ENCODE assay signal across 15 mouse cellular contexts in genomic region chr11:104258991-104259390, GRCm38 (mm10). TPM values are rescaled to one million over a fixed set of nuclear protein-coding genes. Genes with fewer than 3 reads are reported as not detected.
A peak's percentile ranks its signal among the peaks of the same experiment; 100 is the strongest.
DNase-seq lines count a peak whose midpoint lies in the region; ATAC-seq and TF ChIP-seq lines count a peak whose summit lies in the region.
"Had no signal": no experiment of that assay in that cellular context is flagged by ENCODE, and none has a peak within 500 bp of the region (broad histone marks: within the 10 kb centered on the region; RNA-seq: fewer than 3 reads in every experiment).

No protein-coding gene starts in this region.

- peaks cover 13% of the 10 kb centered on the region for H3K27me3 ChIP-seq in CH12.LX (replicated peaks)
- no peaks in the 10 kb centered on the region for H3K27me3 ChIP-seq in ES-Bruce4 (ENCODE audit: control insufficient read depth, insufficient read depth, low read length, poor library complexity, severe bottlenecking)
- H3K27me3 ChIP-seq in midbrain, embryonic 11.5 days (ENCODE audit: control insufficient read depth, insufficient read depth, low read length) = no peaks in the 10 kb centered on the region
- H3K27me3 ChIP-seq: embryonic facial prominence, embryonic 15.5 days; forebrain, embryonic 13.5 days; stomach, embryonic 15.5 days had no signal

- H3K9ac ChIP-seq in CH12.LX (ENCODE audit: insufficient read depth, low read depth) (no peak overlapping the region), ES-Bruce4 (ENCODE audit: low read depth, poor library complexity, severe bottlenecking) (peak overlapping the region; percentile 8; the same call in 1 of the 2 replicates)
- no peak overlapping the region for H3K9ac ChIP-seq in midbrain, embryonic 11.5 days (ENCODE audit: low read length)
- H3K9ac ChIP-seq: embryonic facial prominence, embryonic 15.5 days; forebrain, embryonic 13.5 days; stomach, embryonic 15.5 days had no signal

- no peak overlapping the region for H3K4me3 ChIP-seq in CH12.LX (replicated peaks in 1 of 3; ENCODE audit: low read depth in 2 of 3, low read length in 2 of 3, poor library complexity in 1 of 3)
- H3K4me3 ChIP-seq in ES-Bruce4 (ENCODE audit: low read depth, low read length) = no peak overlapping the region
- H3K4me3 ChIP-seq in midbrain, embryonic 11.5 days (ENCODE audit: low read depth, low read length) = no peak overlapping the region
- H3K4me3 ChIP-seq: embryonic facial prominence, embryonic 15.5 days; forebrain, embryonic 13.5 days; stomach, embryonic 15.5 days had no signal

- no peak for TF ChIP-seq CTCF in CH12.LX (conservative IDR thresholded peaks at IDR 0.05 in 1 of 2, IDR thresholded peaks at IDR 0.05 in 1 of 2; ENCODE audit: low read depth in 2 of 2, low read length in 2 of 2)
- TF ChIP-seq CTCF in ES-Bruce4 (IDR thresholded peaks at IDR 0.05; ENCODE audit: low read depth, low read length) = no peak

- WGBS in midbrain, embryonic 11.5 days = 69% methylated on average over 4 of the region's 4 CpGs

- H3K4me2 ChIP-seq in CH12.LX (ENCODE audit: insufficient read depth, low read depth, poor library complexity, severe bottlenecking) = no peak overlapping the region
- no peak overlapping the region for H3K4me2 ChIP-seq in midbrain, embryonic 11.5 days
- H3K4me2 ChIP-seq: embryonic facial prominence, embryonic 15.5 days; forebrain, embryonic 13.5 days; stomach, embryonic 15.5 days had no signal

- TF ChIP-seq POLR2A in CH12.LX (IDR thresholded peaks at IDR 0.05; ENCODE audit: low read depth, low read length) (no peak), ES-Bruce4 (IDR thresholded peaks at IDR 0.05; ENCODE audit: insufficient read depth, low read length) (no peak)

- TF ChIP-seq RAD21 in CH12.LX (IDR thresholded peaks at IDR 0.05; ENCODE audit: low read depth, low read length) = no peak

- peak; percentile 31 for DNase-seq in kidney, postnatal 14 days
- DNase-seq in kidney, postnatal 10 days = no peak
- DNase-seq in CH12.LX (ENCODE audit: extremely low read depth) = peak; percentile 19
- peak; percentile 45 for DNase-seq in embryo, embryonic 9.5 days (ENCODE audit: extremely low spot score)
- DNase-seq in spleen, postnatal 4 days (ENCODE audit: low spot score in 2 of 2) = no peak
- no peak for DNase-seq in midbrain, embryonic 11.5 days (ENCODE audit: low spot score, missing footprints)
- DNase-seq: adrenal gland, postnatal 25 days; cerebellum, postnatal 14 days; right cerebral cortex, adult 18-20 months; thymus, postnatal 14 days had no signal

- in situ Hi-C loops in CH12.LX (cut with MboI; ENCODE audit: low pct_ligation_motif_present, low pct_unique_long_range_greater_than_20kb, low sequenced_read_pairs) = no loop called here

- H3K27ac ChIP-seq in CH12.LX (ENCODE audit: insufficient read depth, low read depth) = no peak overlapping the region
- H3K27ac ChIP-seq in ES-Bruce4 (ENCODE audit: insufficient read depth, low read length) = no peak overlapping the region
- H3K27ac ChIP-seq in midbrain, embryonic 11.5 days (ENCODE audit: low read depth, low read length) = no peak overlapping the region
- H3K27ac ChIP-seq: embryonic facial prominence, embryonic 15.5 days; forebrain, embryonic 13.5 days; stomach, embryonic 15.5 days had no signal

- TF ChIP-seq EP300 in CH12.LX (IDR thresholded peaks at IDR 0.05; ENCODE audit: low read length) (no peak), ES-Bruce4 (IDR thresholded peaks at IDR 0.05; ENCODE audit: insufficient read depth, low read depth, low read length) (no peak)

- H3K4me1 ChIP-seq in CH12.LX (ENCODE audit: control insufficient read depth in 1 of 2, insufficient read depth in 2 of 2) (peaks cover 0 to 14% of the 10 kb centered on the region in 2 experiments; a peak in 2 of 4 replicates), ES-Bruce4 (ENCODE audit: control insufficient read depth, insufficient read depth, low read length) (peaks cover 10% of the 10 kb centered on the region)
- peaks cover 2% of the 10 kb centered on the region; the same call in 1 of the 2 replicates for H3K4me1 ChIP-seq in midbrain, embryonic 11.5 days (ENCODE audit: control insufficient read depth, insufficient read depth, low read length)
- H3K4me1 ChIP-seq: forebrain, embryonic 13.5 days; stomach, embryonic 15.5 days had no signal

- H3K36me3 ChIP-seq in CH12.LX (replicated peaks in 1 of 2; ENCODE audit: control insufficient read depth in 1 of 2, insufficient read depth in 1 of 2, low read length in 1 of 2) = no peaks in the 10 kb centered on the region
- no peaks in the 10 kb centered on the region for H3K36me3 ChIP-seq in ES-Bruce4 (ENCODE audit: control insufficient read depth, insufficient read depth, low read length, poor library complexity, severe bottlenecking)
- H3K36me3 ChIP-seq in midbrain, embryonic 11.5 days (ENCODE audit: control insufficient read depth, insufficient read depth, low read length) = no peaks in the 10 kb centered on the region
- H3K36me3 ChIP-seq: embryonic facial prominence, embryonic 15.5 days; stomach, embryonic 15.5 days had no signal

- H3K79me2 ChIP-seq in CH12.LX (replicated peaks; ENCODE audit: control insufficient read depth, extremely low read depth, insufficient read depth, poor library complexity, severe bottlenecking) = no peaks in the 10 kb centered on the region

- dilution Hi-C loops in CH12.LX (cut with MboI; ENCODE audit: extremely low pct_ligation_motif_present, extremely low pct_unique_long_range_greater_than_20kb, low sequenced_read_pairs) = no loop called here

- no peaks in the 10 kb centered on the region for H3K9me3 ChIP-seq in CH12.LX (replicated peaks; ENCODE audit: low read length)
- H3K9me3 ChIP-seq in ES-Bruce4 (replicated peaks; ENCODE audit: control insufficient read depth, insufficient read depth, low read length, poor library complexity, severe bottlenecking) = no peaks in the 10 kb centered on the region
- H3K9me3 ChIP-seq in midbrain, embryonic 11.5 days (ENCODE audit: control insufficient read depth, low read length) = no peaks in the 10 kb centered on the region
- H3K9me3 ChIP-seq: embryonic facial prominence, embryonic 15.5 days; forebrain, embryonic 13.5 days; stomach, embryonic 15.5 days had no signal

- no peak for ATAC-seq in midbrain, embryonic 11.5 days (ENCODE audit: low FRiP score)
- ATAC-seq: forebrain, embryonic 13.5 days had no signal

TF ChIP-seq in CH12.LX, 34 proteins besides CTCF, POLR2A, EP300 and RAD21:
- TF ChIP-seq USF2 (conservative IDR thresholded peaks at IDR 0.05; ENCODE audit: low read depth, low read length) = peak; percentile 22; the same call in 1 of the 2 replicates
- peak; percentile 14; the same call in 1 of the 2 replicates for TF ChIP-seq USF1 (IDR thresholded peaks at IDR 0.05; ENCODE audit: low read depth, low read length)
- TF ChIP-seq MAZ (IDR thresholded peaks at IDR 0.05; ENCODE audit: low read depth, low read length) = no peak

RNA-seq across cellular contexts. Expression of gene Mapt, which starts 27.8 kb away (rescaled TPM):
- total RNA-seq in CH12.LX (2012; rRNA removed) (0.29 and 0.64 TPM in 2 replicates), CH12.LX (2014; rRNA removed) (0.18 and 0.21 TPM in 2 replicates)
- polyA plus RNA-seq in CH12.LX (2012; ENCODE audit: insufficient read length, low read depth) (1.7 TPM in 2 replicates), ES-Bruce4 (2011; ENCODE audit: insufficient read depth, insufficient read length, low read depth, missing spikeins) (13.6 and 15.0 TPM in 2 replicates)
- polyA plus RNA-seq in midbrain, embryonic 11.5 days (2014; fragmentation: Nextera tagmentation; extraction: Ambion mirVana) = 70.9 and 71.6 TPM in 2 replicates
- total RNA-seq: megakaryocyte progenitor cell, adult 5-6 weeks had no signal

Comparison
In these comparisons a context has a peak if more than half of its experiments do, and no peak if none do; other contexts are left out.
1. DNase-seq: peak in kidney, postnatal 14 days (single experiment), CH12.LX (single experiment) and embryo, embryonic 9.5 days (single experiment); none in kidney, postnatal 10 days (single experiment), spleen, postnatal 4 days (0 of 2) and midbrain, embryonic 11.5 days (single experiment).